Mouse (Mus musculus) embryonic facial prominence, embryonic 15.5 days (tissue): ENCODE results near the gene Mybbp1a. TPM values are rescaled to one million over a fixed set of nuclear protein-coding genes. Genes with fewer than 3 reads are reported as not detected.
A peak's percentile ranks its signal among the peaks of the same experiment; 100 is the strongest.

Source experiments
- ATAC-seq: fragments of 200-750 bp; cut with Nextera tagmentation; 2 replicates; pipeline ENCODE4 v1.8.0; 2017; ENCODE audit warnings: low read depth, moderate TSS enrichment; ENCODE audit not compliant: insufficient number of reproducible peaks, low FRiP score, low TSS enrichment
- H3K27ac ChIP-seq: fragments of 300-500 bp; sonication (generic); replicated peaks from 2 replicates; pipeline ENCODE4 v1.5.1; 2015; ENCODE audit warnings: mild to moderate bottlenecking, inconsistent platforms
- H3K27me3 ChIP-seq: fragments of 300-500 bp; sonication (generic); 2 replicates; pipeline ENCODE4 v1.6.1; 2015; ENCODE audit warnings: inconsistent platforms
- H3K36me3 ChIP-seq: fragments of 300-500 bp; sonication (generic); 2 replicates; pipeline ENCODE4 v1.6.1; 2015; ENCODE audit warnings: mild to moderate bottlenecking, inconsistent platforms
- H3K4me1 ChIP-seq: fragments of 300-500 bp; sonication (generic); 2 replicates; pipeline ENCODE4 v1.6.1; 2015; ENCODE audit warnings: inconsistent platforms
- H3K4me2 ChIP-seq: fragments of 300-500 bp; sonication (generic); replicated peaks from 2 replicates; pipeline ENCODE4 v1.6.1; 2015; ENCODE audit warnings: mild to moderate bottlenecking, inconsistent platforms
- H3K4me3 ChIP-seq: fragments of 300-500 bp; sonication (generic); replicated peaks from 2 replicates; pipeline ENCODE4 v1.5.1; 2015; ENCODE audit warnings: mild to moderate bottlenecking, inconsistent platforms
- H3K9ac ChIP-seq: fragments of 300-500 bp; sonication (generic); 2 replicates; pipeline ENCODE4 v1.6.1; 2015; ENCODE audit warnings: inconsistent platforms
- H3K9me3 ChIP-seq: fragments of 300-500 bp; sonication (generic); replicated peaks from 2 replicates; pipeline ENCODE4 v1.6.1; 2016; ENCODE audit warnings: inconsistent platforms
- WGBS: fragments of 180-500 bp; shearing (Covaris S2); methylation state at CpG from one replicate; pipeline ENCODE4 v1.1.7; 2015; 5-methylcytosine and 5-hydroxymethylcytosine counted together
- polyA plus RNA-seq: library from polyadenylated mRNA; unstranded; fragments of >200 nt; fragmentation: Nextera tagmentation; extraction: Ambion mirVana; gene quantifications from 2 replicates; pipeline ENCODE4 v1.2.1, GENCODE M21; 2015

The Mybbp1a gene
- polyA plus RNA-seq, 1 experiment from 2014 or later, result 123 TPM

GRCm38 (mm10) chr11:72413601-72414190 lies 27.5 kb upstream of the Mybbp1a start:
- H3K9me3 ChIP-seq, result no peaks in the 10 kb centered on the region
- H3K36me3 ChIP-seq, result no peaks in the 10 kb centered on the region
- no peak overlapping the region for H3K27ac ChIP-seq
- no peak for ATAC-seq
- H3K27me3 ChIP-seq, result 0 out of 2 replicates have a peak, but pooled peaks cover 9% of the 10 kb centered on the region
- no peak overlapping the region for H3K4me3 ChIP-seq
- 62% methylated on average over 5 of the region's 5 CpGs for WGBS
- H3K4me1 ChIP-seq, result peaks cover 34% of the 10 kb centered on the region
- H3K9ac ChIP-seq, result no peak overlapping the region
- no peak overlapping the region for H3K4me2 ChIP-seq

- WGBS, result 66% methylated on average over 8 of the region's 8 CpGs
- Histone ChIP-seq H3K9ac (no peak overlapping the region), H3K36me3 (no peaks in the 10 kb centered on the region), H3K27me3 (0 out of 2 replicates have a peak, but pooled peaks cover 9% of the 10 kb centered on the region), H3K4me1 (peaks cover 21% of the 10 kb centered on the region), H3K27ac (no peak overlapping the region), H3K4me2 (no peak overlapping the region), H3K4me3 (no peak overlapping the region), H3K9me3 (no peaks in the 10 kb centered on the region)
- no peak for ATAC-seq
These were observed 26.0 kb upstream of the Mybbp1a start for GRCm38 (mm10) chr11:72415155-72415554.

GRCm38 (mm10) chr11:72416666-72417065 lies 24.5 kb upstream of the Mybbp1a start:
- WGBS, result 86% methylated on average over 5 of the region's 5 CpGs
- Histone ChIP-seq H3K27me3 (0 out of 2 replicates have a peak, but pooled peaks cover 6% of the 10 kb centered on the region), H3K9ac (no peak overlapping the region), H3K36me3 (no peaks in the 10 kb centered on the region), H3K4me2 (no peak overlapping the region), H3K27ac (no peak overlapping the region), H3K4me1 (peaks cover 10% of the 10 kb centered on the region; the same call in 1 of the 2 replicates), H3K9me3 (no peaks in the 10 kb centered on the region), H3K4me3 (no peak overlapping the region)
- ATAC-seq, result no peak

DNA sequence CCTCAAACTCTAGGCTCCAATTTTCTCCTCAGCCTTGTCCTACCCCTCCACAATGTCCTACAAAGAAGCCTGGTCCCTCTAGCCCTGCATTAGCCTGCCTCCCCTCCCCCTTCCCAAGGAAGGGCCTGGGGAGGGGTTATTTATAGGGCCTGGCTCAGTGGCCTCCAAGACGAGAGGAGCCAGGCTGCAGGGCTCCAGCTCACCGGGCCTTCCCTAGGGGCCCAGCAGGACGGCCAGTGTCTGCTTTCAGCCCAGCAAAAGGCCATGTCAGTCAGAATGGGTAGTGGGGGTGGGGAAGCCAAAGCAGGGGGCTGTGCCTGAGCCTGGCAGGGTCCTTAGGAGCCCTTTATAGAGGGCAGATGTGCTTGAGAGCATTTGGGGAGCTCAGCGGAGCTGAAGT lies 23.8 kb upstream of the Mybbp1a start:
- H3K27ac ChIP-seq, result no peak overlapping the region
- H3K4me3 ChIP-seq, result no peak overlapping the region
- H3K27me3 ChIP-seq, result 0 out of 2 replicates have a peak, but pooled peaks cover 6% of the 10 kb centered on the region
- no peaks in the 10 kb centered on the region for H3K9me3 ChIP-seq
- WGBS, result 26% methylated on average over 4 of the region's 4 CpGs
- peak; percentile 17; the same call in 1 of the 2 replicates for ATAC-seq
- H3K4me1 ChIP-seq, result peaks cover 7% of the 10 kb centered on the region; the same call in 1 of the 2 replicates
- H3K4me2 ChIP-seq, result no peak overlapping the region
- H3K36me3 ChIP-seq, result no peaks in the 10 kb centered on the region
- no peak overlapping the region for H3K9ac ChIP-seq

DNA sequence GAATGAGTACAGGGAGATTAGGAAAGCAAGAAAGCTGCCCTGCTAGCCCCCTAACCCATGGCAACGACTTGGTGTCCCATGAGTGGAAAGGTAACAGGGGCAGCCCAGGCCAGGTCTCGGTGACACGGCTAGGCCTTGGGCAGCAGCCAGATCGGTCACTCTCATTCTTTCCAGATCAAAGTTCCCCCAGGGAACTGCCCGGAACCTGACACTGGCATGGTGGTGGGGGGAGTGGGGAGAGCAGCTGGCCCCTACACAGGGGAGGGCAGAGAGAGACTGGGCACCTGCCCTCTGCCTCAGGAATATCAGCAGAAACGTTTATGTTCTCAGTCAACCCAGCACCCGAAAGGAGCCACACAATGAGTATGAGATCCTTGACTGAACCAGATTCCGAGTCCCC lies 22.9 kb upstream of the Mybbp1a start:
- 0 out of 2 replicates have a peak, but pooled peaks cover 6% of the 10 kb centered on the region for H3K27me3 ChIP-seq
- no peak overlapping the region for H3K9ac ChIP-seq
- H3K4me3 ChIP-seq, result no peak overlapping the region
- no peak overlapping the region for H3K27ac ChIP-seq
- H3K36me3 ChIP-seq, result no peaks in the 10 kb centered on the region
- H3K4me2 ChIP-seq, result no peak overlapping the region
- no peak for ATAC-seq
- WGBS, result 28% methylated on average over 8 of the region's 8 CpGs
- no peaks in the 10 kb centered on the region; the same call in 1 of the 2 replicates for H3K4me1 ChIP-seq
- no peaks in the 10 kb centered on the region for H3K9me3 ChIP-seq

GRCm38 (mm10) chr11:72419006-72419405 lies 22.1 kb upstream of the Mybbp1a start:
- Histone ChIP-seq H3K4me3 (no peak overlapping the region), H3K9ac (no peak overlapping the region)
- no peak for ATAC-seq

DNA sequence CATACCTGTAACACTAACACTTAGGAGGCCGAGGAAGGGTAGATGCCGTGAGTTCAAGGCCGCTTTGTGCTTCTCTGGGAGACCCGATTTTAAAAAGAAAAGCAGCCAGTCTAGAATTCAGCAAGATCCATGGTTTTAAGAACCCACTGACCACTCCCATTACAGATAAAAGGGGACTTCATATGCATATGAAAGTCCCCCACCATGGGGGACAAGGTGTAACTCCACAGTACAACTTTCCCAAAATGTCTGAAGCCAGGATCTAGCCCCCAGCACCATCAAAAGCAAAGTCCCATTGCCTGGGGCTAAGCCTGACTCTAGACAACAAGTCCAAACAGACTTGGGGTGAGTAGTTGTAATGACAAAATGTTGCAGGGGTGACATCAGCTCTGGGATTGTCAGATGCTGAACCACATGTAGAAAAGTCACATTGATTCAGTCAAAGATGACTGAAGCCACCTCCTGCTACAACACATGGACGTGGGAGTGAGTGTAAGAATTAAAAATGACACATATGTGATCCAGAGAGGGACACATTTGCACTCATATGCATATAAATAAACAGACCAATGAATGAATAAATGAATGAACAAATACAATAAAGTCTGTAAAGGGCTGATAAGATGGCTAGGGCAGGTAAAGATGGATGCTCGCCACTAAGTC lies 20.6 kb upstream of the Mybbp1a start:
- no peak overlapping the region for H3K27ac ChIP-seq
- no peaks in the 10 kb centered on the region for H3K27me3 ChIP-seq
- no peaks in the 10 kb centered on the region; the same call in 1 of the 2 replicates for H3K4me1 ChIP-seq
- no peak overlapping the region for H3K4me2 ChIP-seq
- ATAC-seq, result no peak
- no peak overlapping the region for H3K9ac ChIP-seq
- no peaks in the 10 kb centered on the region for H3K9me3 ChIP-seq
- 79% methylated on average over 6 of the region's 6 CpGs for WGBS
- no peaks in the 10 kb centered on the region for H3K36me3 ChIP-seq
- H3K4me3 ChIP-seq, result no peak overlapping the region

More at GRCm38 (mm10) chr11:72419006-72419405, 22.1 kb upstream of the Mybbp1a start:
- Histone ChIP-seq H3K27me3 (0 out of 2 replicates have a peak, but pooled peaks cover 4% of the 10 kb centered on the region), H3K4me1 (no peaks in the 10 kb centered on the region; the same call in 1 of the 2 replicates), H3K36me3 (no peaks in the 10 kb centered on the region), H3K9me3 (no peaks in the 10 kb centered on the region), H3K27ac (no peak overlapping the region), H3K4me2 (no peak overlapping the region)
- WGBS, result 76% methylated on average over 6 of the region's 6 CpGs

DNA sequence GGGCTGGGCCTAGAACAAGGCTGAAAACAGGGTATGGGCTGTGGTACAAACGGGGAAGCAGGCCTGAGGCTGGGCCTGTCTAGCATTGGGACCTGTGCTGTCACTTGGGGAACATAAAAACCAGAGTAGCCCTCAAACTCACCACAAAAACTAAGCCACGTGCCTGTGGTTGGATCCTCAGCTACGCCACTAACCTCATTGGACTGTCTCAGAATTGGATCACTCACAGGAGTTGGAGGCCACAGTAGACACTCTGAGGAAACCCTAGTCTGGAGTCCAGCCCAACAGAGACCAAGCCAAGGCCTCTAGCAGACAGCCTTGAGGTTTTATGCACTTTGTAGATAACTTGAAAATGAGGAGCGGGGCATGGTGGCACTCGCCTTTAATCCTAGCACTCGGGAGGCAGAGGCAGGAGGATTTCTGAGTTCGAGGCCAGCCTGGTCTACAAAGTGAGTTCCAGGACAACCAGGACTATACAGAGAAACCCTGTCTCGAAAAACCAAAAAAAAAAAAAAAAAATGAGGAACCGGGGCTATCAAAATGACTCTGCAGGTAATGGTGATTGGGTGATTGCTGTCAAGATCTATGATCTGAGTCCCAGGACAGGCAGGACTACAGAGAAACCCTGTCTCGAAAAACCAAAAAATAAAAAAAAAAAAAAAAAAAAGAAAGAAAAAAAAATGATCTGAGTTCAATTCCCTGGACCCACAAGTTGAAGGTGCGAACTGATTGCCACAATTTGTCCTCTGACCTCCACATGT lies 19.5 kb upstream of the Mybbp1a start:
- Histone ChIP-seq H3K4me3 (no peak overlapping the region), H3K9ac (no peak overlapping the region), H3K27ac (no peak overlapping the region), H3K9me3 (no peaks in the 10 kb centered on the region), H3K4me1 (no peaks in the 10 kb centered on the region; the same call in 1 of the 2 replicates), H3K27me3 (no peaks in the 10 kb centered on the region), H3K36me3 (no peaks in the 10 kb centered on the region), H3K4me2 (no peak overlapping the region)
- no peak for ATAC-seq
- 83% methylated on average over 11 of the region's 11 CpGs for WGBS

GRCm38 (mm10) chr11:72423686-72424085 lies 17.5 kb upstream of the Mybbp1a start:
- Histone ChIP-seq H3K4me1 (no peaks in the 10 kb centered on the region), H3K27ac (no peak overlapping the region), H3K27me3 (no peaks in the 10 kb centered on the region), H3K36me3 (no peaks in the 10 kb centered on the region), H3K4me3 (no peak overlapping the region), H3K9me3 (no peaks in the 10 kb centered on the region), H3K9ac (no peak overlapping the region), H3K4me2 (no peak overlapping the region)
- ATAC-seq, result no peak
- WGBS, result 80% methylated on average over 4 of the region's 4 CpGs

- Histone ChIP-seq H3K4me2 (no peak overlapping the region), H3K27ac (no peak overlapping the region)
These were observed 16.0 kb upstream of the Mybbp1a start for GRCm38 (mm10) chr11:72425201-72425600.

GRCm38 (mm10) chr11:72426884-72427283 lies 14.3 kb upstream of the Mybbp1a start:
- H3K4me2 ChIP-seq, result no peak overlapping the region

More at GRCm38 (mm10) chr11:72425201-72425600, 16.0 kb upstream of the Mybbp1a start:
- no peaks in the 10 kb centered on the region for H3K36me3 ChIP-seq
- H3K4me1 ChIP-seq, result no peaks in the 10 kb centered on the region
- H3K27me3 ChIP-seq, result no peaks in the 10 kb centered on the region
- H3K9me3 ChIP-seq, result no peaks in the 10 kb centered on the region
- H3K9ac ChIP-seq, result no peak overlapping the region
- no peak for ATAC-seq
- no peak overlapping the region for H3K4me3 ChIP-seq

More at GRCm38 (mm10) chr11:72426884-72427283, 14.3 kb upstream of the Mybbp1a start:
- no peaks in the 10 kb centered on the region for H3K9me3 ChIP-seq
- H3K4me1 ChIP-seq, result no peaks in the 10 kb centered on the region
- no peak overlapping the region for H3K9ac ChIP-seq
- H3K27ac ChIP-seq, result no peak overlapping the region
- H3K27me3 ChIP-seq, result no peaks in the 10 kb centered on the region
- H3K4me3 ChIP-seq, result no peak overlapping the region
- no peak for ATAC-seq
- no peaks in the 10 kb centered on the region for H3K36me3 ChIP-seq
